Mouse (Mus musculus) mouse embryonic stem cell (cell line): ENCODE results near the gene Lhfp.

ENCODE experiments used
- in situ Hi-C, 2 experiments: fragments of 300-500 bp; cut with MboI; formaldehyde crosslinking; loops; 1 replicate in 1 of 2; 3 replicates in 1 of 2; pipeline ENCODE4 v1.14.3; 2019 to 2020; ENCODE audit warnings: low sequenced_read_pairs in 2 of 2, low pct_unique_long_range_greater_than_20kb in 1 of 2, mixed read lengths in 1 of 2; ENCODE audit not compliant: unreplicated experiment in 1 of 2

Gene Lhfp

DNA sequence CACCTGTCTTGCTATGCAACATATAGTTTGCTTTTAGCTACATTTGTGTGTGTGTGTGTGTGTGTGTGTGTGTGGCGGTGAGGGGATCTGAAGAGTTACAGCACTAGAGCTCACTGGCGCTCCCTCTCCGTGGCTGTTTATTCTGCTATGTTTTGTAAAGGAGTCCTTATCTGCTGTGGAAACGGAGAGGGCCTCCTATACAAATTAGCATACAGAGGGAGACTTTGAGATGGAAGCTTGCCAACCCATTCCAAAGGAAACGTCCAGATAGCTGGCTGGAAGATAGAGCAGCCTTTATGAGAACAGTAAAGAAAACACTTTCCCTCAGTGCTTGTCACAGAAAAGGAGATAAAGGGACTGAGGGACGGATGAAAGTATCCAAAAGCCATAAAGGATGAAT, 184.4 kb downstream of the Lhfp start:
- in situ Hi-C loops = loop anchor here (25.0 kb wide), 1 partner anchor 188 kb away; the partner anchor contains the start of gene Lhfp (in 2 of the 2)

DNA sequence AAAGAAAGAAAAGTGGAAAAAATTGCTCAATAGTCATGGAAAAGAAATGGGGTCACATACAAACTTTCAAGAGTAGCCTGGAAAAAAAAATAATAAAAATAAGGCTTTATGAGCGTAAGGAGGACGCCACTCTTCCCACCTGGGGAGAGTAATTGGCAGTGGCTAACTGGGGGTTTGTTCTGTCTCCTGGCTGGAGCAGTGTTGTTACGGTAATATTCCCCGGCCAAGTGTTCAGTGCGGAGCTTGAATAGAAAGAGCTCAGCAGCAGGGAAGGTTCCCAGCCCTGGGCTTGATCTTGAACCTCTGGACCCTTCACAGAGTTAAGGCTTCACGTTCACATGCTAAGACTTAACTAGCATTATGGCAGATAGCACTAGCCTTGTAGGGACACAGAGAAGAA, 184.9 kb downstream of the Lhfp start:
- in situ Hi-C loops = loop anchor here (25.0 kb wide), 1 partner anchor 189 kb away; the partner anchor contains the start of gene Lhfp (in 2 of the 2)

DNA sequence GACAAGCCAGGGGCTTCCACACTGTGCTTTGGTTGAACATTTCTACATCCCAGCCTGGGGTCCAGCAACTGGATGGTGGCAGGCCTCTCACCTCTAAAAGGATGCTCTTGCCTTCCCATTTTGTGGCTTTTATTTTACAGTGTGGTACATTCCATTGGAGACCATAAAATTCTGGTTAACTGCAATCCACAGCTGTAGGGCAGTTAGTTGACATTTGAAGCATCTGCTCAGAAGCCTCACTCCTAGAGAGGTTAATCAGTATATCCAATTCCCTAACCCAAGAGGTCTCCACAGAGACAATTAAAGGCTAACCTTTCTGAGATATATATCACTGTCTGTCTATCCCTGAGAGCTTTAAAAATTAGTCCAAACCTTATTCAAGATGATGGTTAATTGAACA, 186.5 kb downstream of the Lhfp start:
- in situ Hi-C loops = loop anchor here (25.0 kb wide), 1 partner anchor 191 kb away; the partner anchor contains the start of gene Lhfp (in 2 of the 2)

DNA sequence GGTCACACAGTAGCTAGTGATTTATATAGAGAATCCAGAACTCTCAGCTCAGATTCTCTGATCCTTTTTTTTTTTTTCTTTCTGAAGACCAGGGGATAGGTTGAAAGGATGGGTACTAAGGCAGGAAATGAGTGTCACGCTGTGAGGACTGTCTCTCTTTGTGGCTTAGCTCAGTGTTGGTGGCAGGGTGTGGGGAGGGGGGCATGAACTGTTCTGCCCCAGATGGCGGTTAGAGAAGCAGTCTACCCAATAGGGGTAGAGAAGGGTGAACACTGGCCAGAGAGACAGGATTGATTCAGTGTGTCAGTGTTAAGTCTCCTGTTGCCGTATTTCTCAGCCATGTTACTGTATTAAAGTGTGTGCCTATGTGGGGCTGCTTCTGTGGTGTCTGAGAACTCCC, 189.2 kb downstream of the Lhfp start:
- in situ Hi-C loops = loop anchor here (25.0 kb wide), 1 partner anchor 193 kb away; the partner anchor contains the start of gene Lhfp (in 2 of the 2)

DNA sequence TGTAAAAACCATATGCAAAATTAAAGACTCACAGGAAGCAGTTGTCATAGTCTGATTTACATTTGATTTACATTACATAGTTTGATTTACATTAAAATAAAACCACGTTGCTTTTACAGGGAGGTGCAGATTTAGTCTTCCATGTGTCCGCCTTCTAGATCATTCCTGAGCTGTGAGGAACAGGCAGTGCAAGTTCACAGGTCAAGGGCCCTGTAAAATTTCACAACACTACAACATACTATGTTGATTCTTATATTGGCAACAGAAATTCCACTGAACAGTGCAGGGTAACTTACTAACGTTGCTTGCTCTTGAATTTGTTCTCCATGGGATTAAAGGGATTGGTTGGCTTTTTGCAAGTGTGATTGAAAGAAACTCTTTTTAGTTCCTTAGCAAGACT, 189.8 kb downstream of the Lhfp start:
- in situ Hi-C loops = loop anchor here (25.0 kb wide), 1 partner anchor 194 kb away; the partner anchor contains the start of gene Lhfp (in 2 of the 2)

DNA sequence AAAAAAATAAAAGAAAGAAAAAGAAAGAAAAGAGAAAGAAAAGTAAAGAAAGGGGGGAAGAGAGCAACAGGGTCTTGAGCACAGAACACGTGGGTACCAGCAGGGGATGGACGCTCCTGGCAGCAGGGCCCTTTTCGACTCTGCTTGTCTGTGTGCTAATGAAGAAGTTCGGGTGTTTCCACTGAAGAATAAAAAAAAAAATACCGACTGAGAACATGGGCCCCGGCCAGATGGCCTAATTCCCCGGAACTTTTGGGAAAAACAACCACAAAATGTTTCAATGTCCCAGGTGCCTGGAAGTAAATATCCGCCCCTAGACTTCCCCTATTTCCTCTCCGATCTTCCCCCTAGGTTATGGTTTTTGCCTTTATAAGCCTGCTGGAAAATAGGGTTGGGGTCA, 191.1 kb downstream of the Lhfp start:
- in situ Hi-C loops = loop anchor here (25.0 kb wide), 1 partner anchor 195 kb away; the partner anchor contains the start of gene Lhfp (in 2 of the 2)

DNA sequence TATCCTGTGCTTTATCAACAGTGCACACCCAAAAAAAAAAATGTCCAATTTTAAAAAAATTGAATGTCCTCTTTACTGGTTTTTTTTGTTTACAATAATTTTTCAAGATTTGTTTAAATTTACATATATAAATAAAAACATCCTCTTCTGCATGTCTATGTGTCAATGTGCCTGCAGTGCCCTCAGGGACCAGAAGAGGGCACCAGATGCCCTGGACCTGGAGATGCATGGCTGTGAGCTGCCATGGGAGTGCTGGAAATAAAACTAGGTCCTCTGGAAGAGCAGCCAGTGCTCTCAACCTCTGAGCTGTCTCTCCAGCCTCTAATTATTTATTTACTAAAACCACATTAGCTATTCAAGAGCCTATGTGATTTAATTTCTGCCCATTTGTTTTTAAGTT, 193.4 kb downstream of the Lhfp start:
- in situ Hi-C loops = loop anchor here (25.0 kb wide), 1 partner anchor 197 kb away; the partner anchor contains the start of gene Lhfp (in 2 of the 2)

DNA sequence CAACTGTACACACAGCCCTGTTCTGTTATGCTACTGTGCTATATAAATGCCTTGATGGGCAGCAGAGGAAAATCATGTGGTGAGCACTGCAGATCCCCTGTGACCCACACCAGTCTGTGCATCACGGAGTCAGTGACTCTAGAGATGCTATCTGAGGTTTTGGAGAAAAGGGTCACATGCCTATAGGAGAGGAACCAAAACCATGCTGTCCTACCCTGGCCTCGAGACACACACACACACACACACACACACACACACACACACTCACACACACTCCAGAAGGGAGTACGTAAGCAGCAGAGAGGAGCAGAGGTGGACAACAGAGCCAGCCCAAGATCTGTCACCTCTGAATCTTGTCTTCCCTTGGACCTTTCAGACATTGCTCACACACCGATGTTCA, 195.1 kb downstream of the Lhfp start:
- in situ Hi-C loops = loop anchor here (25.0 kb wide), 1 partner anchor 199 kb away; the partner anchor contains the start of gene Lhfp (in 2 of the 2)

DNA sequence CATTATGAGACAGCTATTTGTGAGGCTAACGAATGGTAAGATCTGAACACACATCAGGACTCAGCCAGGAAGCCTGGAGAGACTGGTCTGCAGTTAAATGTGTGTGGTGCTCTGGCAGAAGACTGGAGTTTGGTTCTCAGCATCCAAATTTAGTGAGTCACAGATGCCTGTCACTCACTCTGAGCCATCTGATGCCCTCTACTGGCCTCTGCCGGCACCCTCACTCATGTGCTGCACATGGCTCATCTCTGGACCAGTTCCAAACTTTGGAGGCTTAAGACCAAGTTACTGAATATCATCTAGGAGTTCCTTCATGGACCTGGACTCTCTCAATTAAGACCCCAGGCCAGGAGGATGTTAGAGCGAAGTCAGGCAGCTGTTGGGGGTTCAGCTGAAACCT, 198.8 kb downstream of the Lhfp start:
- in situ Hi-C loops = loop anchor here (25.0 kb wide), 1 partner anchor 203 kb away; the partner anchor contains the start of gene Lhfp (in 2 of the 2)

DNA sequence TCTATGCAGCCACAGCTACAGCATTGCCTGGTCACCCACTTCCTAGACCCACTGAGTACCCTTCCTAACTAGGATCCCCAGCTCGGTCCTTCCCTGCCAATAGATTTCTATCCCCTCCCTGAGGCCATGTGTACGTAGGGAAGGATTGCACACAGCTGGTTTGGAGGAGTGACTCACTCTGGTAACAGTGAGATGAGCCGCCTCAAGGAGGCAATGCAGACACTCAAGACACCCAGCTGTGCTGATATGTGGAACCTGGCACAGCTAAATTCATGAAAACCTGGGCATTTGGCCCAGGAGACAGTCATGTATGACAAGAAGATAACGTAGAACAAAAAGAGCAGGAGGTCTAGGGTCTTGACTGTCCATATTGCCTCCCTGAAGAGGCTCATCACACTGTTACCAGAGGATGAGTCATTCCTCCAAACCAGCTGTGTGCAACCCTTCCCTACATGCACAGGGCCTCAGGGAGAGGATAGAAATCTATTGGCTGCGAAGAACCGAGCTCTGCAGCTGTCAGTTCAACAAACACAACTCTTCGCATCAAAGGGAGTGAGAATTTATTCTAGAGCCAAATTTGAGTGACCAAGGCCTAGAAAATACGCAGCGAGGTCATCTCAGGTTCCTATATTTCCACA, 204.4 kb downstream of the Lhfp start:
- in situ Hi-C loops = loop anchor here (25.0 kb wide), 1 partner anchor 208 kb away; the partner anchor contains the start of gene Lhfp (in 2 of the 2)

DNA sequence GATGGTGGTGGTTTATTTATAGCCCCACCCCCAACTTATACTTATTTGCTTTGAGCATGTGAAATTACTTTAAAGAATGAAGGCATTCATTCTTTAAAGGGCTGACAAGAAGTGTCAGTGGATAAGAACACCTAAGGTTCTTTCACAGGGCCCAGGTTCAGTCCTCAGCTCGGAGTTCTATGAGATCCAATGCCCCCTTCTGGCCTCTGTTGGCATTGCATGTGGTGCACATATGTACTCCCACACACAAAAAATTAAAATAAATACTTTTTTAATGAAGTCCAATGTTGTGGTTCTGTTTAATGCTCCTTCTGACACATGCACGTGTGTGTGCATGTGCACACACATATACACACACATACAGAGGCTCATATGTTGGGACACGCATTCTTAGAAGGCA, 205.8 kb downstream of the Lhfp start:
- in situ Hi-C loops = loop anchor here (25.0 kb wide), 1 partner anchor 210 kb away; the partner anchor contains the start of gene Lhfp (in 2 of the 2)

DNA sequence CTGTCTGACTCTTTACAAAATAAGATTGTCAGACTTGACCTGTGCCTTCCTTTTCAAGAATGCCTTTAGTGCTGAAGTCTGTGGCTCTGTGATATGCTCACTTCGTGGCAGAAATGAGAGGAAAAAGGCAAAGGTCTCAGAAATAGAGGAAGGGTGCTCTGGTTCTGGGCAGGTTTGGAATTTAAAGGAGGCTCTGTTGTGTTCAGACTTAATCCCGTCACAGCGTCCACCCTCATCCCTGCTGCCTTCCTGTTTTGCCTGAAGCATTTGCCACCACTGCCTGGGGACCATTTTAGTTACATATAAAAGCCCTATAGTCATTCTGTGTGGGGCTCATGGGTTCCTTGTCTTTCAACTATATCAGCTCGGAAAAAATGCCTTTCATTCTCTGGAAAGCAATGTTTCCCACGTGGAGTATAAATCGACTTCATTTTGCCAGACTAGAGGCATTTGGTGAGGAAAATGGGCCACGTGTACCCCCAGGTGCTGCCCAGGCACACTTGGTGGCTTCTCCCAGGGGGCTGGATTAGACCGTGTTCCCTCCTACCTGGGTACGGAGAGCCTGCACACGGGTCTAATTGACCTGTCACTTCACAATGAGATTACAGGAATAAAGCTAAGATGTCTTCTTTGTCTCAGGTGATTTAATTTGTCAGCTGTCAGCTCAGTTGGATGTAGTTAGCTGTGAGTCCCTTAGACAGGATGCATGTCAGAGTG, 207.0 kb downstream of the Lhfp start:
- in situ Hi-C loops = loop anchor here (25.0 kb wide), 1 partner anchor 211 kb away; the partner anchor contains the start of gene Lhfp (in 2 of the 2)

DNA sequence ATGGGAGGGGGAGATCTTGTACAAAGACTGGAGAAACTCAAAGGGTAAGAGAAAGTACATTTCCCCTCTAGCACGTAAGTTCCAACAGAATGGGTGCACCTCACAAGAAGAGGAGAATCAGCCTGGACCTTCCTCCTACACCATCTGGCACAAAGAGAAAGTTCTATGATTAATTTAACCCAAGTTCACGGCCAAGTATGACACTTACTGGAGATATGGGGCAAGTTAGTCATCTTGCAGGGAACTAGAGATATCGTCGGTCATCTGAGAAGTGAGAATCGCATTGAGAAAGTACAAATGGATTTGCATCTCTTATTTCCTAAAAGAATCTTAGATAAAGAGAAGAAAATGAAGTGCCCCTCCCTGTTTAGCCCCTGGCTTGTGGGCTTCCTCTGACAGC, 211.2 kb downstream of the Lhfp start:
- in situ Hi-C loops = no loop called here

DNA sequence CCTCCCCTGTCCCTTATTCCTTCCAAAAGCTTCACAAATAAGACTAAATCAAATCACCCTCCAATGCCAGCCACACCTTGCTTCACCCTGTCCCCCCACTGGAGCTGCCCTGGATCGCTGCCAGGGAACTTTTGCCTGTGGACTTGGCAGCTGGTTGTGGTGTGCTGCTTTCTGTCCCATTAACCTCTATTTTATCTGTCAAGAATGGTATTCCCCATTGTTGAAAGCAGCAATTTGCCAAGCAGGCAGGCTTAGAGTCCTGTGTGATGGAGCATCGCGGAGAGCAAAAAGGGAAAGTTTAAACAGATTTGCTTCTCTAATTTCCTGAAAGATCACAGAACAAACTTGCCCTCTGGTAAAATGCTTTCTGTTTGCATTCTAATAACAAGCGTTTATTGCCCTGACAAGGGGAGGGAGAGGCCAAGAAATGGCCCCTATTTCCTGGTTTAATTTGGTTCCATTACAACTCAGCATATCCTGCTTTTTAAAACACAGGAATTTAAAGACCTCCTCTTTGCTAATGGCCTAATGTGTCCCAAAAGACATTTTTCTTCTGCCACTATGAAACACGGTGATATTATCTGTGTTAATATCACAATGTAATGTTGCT, 212.0 kb downstream of the Lhfp start:
- in situ Hi-C loops = no loop called here

DNA sequence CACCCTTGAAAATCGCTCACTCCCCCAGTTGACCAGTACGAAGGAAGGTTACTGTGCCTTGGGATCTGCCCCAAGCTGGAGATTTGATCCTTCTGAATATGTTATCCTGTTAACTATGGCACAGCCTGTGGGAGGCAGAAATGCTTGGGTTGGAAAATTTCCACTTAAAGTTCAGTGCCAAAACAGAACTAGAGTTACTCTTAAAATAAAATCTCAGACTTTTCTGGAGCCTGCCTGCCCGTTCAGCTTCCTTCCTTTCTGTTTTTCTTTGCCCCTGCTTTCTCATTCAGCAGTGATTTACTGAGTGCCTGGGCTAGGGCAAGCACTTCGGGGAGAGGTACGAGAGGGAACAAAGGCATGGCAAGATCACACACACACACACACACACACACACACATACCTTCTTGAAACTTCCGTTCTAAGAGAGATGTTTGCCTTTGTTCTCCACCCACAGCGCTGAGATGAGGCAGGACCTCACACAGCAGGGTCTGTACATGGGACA, 217.4 kb downstream of the Lhfp start:
- in situ Hi-C loops = no loop called here

DNA sequence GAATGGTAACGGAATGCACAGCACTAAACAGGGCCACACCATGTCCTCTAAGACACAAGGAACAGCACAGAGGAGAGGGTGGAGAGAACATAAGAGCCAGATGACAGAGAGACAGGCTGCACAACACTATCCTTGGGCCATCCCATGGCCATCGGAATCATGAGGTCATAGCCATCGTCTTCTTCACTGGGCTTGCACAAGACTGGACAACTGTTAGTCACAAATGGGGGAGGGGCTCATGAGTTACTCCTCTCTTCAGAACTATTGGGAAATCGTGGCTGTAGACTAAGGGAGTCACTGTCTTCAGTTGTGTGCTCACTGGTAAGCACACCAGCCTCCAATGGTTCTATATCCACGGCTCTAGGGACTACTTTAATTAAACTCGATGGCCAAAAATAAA, 224.8 kb downstream of the Lhfp start:
- in situ Hi-C loops = no loop called here

DNA sequence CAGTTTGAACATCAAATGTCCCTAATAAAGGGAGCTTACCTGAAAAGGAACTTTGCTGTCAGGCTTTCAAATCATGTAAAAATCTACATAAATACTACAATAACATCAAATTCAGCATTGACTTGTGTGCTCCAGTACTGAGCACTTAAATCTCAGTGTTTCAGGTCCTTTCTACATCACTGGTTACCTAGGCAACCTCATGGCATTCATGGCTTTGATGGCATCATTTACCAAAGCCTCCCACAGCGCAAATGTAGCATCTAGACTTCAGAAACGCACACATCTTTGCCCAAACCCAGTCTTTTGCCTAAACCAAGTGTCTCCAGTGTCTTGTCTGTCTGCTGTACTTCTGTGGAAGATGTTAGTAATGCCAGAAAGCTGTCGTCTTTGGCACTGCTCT, 225.7 kb downstream of the Lhfp start:
- in situ Hi-C loops = no loop called here

DNA sequence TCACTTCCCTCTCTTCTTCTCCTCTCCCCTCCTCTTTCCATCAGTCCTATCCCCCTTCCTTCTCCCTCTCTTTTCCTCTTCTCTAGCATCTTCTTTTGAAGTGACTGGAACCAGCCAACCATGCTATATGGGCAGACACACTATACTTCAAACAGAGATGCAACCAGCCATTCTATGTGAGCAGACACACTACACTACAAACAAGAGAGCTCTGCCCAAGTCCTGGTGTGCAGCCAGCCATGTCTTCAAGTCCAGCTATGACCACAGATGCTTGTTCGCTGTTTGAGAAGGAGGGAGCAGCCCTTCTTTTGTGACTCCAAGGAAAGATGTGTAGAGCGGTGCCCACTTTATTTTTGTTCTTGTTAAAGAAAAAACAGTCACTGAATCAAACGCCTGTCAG, 231.9 kb downstream of the Lhfp start:
- in situ Hi-C loops = no loop called here

DNA sequence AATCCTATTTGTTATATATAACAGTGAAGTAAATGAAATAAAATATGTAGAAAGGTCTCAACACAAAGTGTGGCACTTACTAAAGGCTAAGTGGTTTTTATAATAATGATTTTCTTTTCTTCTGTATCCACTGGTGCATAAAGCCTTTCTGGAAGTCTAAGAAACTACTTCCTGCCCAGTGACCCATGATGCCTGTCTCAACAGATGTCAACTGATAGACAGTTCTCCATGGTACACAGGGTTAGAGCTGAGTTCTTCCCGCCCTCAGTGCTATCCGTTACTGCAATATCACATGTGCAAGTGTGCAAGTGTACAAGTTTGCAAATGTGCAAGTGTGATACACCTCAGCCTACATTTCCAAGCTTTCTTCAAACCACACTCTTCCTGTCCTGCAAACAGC, 236.7 kb downstream of the Lhfp start:
- in situ Hi-C loops = no loop called here
